Mouse (Mus musculus) kidney, adult 2 months (tissue): ENCODE data around the gene Zfyve27.

Experiments
- CTCF ChIP-seq: fragments of 200-500 bp; conservative IDR thresholded peaks from 2 replicates; pipeline ENCODE4 v1.5.1; 2011; ENCODE audit warnings: low read depth, mild to moderate bottlenecking, control low read depth, low read length, moderate library complexity, mixed read lengths; ENCODE audit not compliant: insufficient read depth, insufficient read length
- POLR2A ChIP-seq: fragments of 200-500 bp; IDR thresholded peaks from one replicate; pipeline ENCODE4 v1.6.1; 2011; ENCODE audit warnings: low read depth, low read length, control low read depth

GRCm38 (mm10) chr19:42131101-42131500 is 32.6 kb upstream of the Zfyve27 start:
- no peak for TF ChIP-seq CTCF
- TF ChIP-seq POLR2A: no peak
